Mouse (Mus musculus) urinary bladder, postnatal 36 days (tissue): Measurements from ENCODE around the gene Ube2m.
"Not testable (repeated sequence)": the region's sequence is repeated elsewhere in the genome, so short reads cannot be mapped to it uniquely, and the experiment has no call there.

Source experiments
- DNase-seq, 2 experiments: peaks; one replicate each; pipeline ENCODE4 v3.0.0; 2022; ENCODE audit warnings: low spot score in 2 of 2, mixed read lengths in 1 of 2

Ube2m gene

GRCm38 (mm10) chr7:13037901-13038555 is at the start of gene Ube2m:
Gene Ube2m, minus strand, starts transcription at chr7:13038275.
- DNase-seq = peak; percentile 97 to 99

DNA sequence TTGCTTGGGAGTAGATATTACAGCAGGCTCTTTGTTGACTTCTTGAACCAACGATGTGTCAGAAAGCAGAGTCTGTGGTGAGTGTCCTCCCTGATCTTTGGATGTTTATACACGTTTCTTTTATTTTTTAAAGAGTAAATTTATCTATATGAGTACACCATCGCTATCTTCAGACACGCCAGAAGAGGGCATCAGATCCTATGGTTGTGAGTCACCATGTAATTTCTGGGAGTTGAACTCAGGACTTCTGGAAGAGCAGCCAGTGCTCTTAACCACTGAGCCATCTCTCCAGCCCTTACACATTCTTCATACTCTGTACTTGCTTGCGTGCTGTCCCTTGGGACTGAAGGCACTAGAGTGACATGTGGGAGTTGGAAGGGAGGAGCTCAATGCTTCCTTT is 34.2 kb upstream of the Ube2m start:
- no peak for DNase-seq

DNA sequence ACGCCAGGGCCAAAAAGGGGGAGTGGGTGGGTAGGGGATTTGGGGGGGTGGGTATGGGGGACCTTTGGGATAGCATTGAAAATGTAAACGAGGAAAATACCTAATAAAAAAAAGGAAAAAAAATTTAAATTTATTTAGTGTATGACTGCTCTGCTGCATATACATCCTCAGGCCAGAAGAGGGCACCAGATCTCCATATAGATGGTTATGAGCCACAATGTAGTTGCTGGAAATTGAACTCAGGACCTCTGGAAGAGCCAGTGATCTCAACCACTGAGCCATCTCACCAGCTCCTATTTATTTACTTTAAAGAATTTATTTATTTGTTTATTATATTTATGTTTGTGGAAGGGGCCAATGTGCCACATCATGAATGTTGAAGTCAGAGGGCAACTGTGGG is 25.3 kb upstream of the Ube2m start:
- DNase-seq = not testable (repeated sequence)

GRCm38 (mm10) chr7:13059536-13059935 is 21.5 kb upstream of the Ube2m start:
- no peak for DNase-seq

- no peak for DNase-seq
Measured at GRCm38 (mm10) chr7:13056913-13057700, 19.0 kb upstream of the Ube2m start.

DNA sequence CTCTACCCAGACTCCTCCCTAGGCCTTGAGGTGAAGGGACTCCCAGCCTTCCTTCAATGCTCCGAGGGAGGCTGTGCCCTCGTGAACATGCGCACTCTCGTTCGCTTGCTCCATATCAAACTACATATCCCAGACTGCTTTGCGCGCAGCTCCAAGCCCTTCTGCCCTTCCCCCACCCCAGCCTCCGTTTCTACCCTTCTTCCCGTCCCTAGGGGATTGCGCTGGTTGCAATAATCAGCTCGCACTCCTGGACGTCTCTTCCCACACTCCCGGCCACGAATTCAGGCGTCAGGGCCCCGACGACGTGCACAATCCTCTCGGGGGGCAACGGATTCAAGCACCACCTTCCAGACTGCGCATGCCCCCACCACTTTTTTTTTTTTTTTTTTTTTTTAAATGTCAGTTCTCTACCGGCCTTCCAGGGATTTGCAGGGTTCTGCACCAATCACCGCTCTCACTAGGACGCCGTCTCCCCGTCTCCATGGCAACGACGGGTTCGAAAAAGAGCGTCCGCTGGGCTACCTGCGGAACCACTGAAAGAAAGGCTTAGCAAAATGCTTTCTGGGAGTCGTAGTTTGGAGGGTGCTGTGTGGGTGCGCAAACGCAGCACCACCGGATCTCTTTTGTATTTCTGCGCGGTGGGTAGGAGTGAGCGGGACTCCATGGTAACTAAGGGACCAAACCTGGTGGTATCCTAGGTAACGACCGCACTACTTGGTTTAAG is 16.4 kb upstream of the Ube2m start, which contains the start of gene Mzf1:
Gene Mzf1 (minus strand): TSS at position 478 of the 724 bp plus-strand sequence.
- peak; percentile 88 to 91 for DNase-seq

DNA sequence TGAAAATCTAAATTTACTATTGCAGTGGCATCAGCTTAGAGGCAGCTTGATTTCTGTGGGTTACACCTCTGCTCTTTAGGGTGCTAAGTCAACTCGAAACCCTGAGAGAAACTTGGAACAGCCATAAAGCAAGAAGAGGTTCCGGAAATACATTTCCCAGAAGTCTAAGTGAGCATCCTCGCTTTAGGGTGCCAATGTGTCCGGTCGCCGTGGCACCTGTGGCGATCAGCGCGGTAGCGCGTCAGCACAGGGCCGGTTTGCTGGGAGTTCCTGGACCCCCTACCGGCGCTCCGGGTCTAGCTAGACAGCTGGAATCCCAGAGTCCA is 15.8 kb upstream of the Ube2m start:
- no peak for DNase-seq

DNA sequence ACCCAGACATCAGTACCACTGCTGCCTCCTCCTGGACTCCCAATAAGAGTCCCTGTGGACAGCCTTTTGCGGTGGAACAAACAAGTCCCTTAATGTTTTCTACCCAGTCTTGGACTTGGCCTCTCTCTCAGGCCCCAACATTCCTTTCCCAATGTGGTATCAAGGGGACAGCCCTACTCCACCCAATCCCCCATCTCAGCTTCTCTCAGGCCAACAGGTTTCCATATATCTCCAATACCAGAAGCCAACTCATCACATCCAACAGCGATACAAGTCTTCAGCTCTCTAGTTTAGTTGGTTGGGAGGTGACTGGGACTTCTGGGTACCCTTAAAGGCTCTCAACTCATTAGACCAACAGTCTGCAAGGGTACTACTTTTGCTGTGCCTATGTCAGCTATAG is 15.4 kb upstream of the Ube2m start:
- DNase-seq = no peak

DNA sequence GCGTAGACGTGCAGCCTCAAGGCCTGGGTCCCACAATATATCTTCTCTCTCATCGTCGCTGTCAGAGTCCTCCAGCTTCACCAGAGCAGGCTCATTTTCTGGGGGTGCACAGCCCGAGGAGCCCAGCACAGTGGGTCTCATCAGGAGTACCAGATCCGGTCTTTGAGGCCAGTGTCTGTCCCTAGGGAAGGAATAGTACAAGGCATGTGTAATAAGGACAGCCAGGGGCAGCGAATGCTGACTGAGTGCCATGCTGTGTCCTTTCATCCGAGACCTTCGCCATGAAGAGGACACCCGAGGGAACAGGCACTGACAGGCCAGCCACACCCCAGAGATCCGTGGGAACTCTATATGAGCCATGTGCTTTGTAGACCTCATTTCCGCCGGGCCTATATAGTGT is 14.9 kb upstream of the Ube2m start:
- no peak for DNase-seq

DNA sequence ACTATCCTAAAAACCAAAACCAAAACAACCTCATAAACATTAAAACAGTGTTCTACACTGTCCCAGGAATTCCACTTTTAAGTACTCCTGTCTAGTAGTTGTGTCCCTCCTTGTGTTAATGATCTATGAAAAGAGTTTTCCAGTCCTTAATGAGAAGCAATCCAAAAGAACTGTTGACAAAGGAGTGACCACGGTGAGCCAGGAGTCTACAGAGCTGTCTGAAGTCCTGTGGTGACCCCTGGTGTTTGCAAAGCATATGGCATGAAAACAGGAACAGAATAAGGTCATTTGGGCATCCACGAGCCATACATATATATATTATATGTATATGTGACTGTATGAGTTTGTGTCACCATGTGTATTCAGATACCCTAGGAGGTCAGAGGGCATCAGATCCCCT is 8.0 kb upstream of the Ube2m start:
- peak; percentile 57 to 65 for DNase-seq

GRCm38 (mm10) chr7:13044254-13044625 is 6.2 kb upstream of the Ube2m start:
- no peak for DNase-seq

- no peak for DNase-seq
Measured at GRCm38 (mm10) chr7:13043445-13044253, 5.6 kb upstream of the Ube2m start.

DNA sequence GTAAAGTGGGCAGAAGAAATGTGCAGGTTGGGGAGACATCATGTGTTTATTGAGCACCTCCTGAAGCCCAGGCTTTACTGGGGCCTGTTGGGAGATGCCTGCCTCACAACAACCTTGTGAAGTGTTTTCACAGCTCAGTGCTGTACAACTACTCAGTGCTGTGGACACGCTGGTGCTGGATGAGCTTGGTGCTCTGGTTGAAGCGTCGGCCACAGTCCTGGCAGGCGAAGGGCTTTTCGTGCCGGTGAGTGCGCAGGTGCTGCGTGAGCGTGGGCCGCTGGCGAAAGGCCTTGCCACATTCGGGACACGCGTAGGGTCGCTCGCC is 5.0 kb upstream of the Ube2m start:
- DNase-seq = no peak

DNA sequence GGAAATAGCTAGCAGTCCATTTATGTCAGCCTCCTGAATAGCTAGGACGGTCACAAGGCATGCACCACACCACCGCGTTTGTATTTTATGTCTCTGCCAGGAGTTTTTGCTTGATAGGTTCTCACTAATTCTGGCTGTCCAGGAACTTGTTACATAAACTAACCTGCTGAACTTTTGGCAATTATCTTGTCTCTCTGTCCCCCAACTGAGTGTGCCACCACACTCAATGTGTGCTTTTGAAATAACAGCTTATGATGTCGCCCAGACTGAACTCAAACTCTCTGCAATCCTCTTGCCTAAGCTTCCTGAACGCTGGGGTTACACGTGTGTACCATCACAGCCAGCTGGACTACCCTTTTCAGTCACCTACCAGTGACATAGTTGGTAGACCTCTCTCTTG is 4.4 kb upstream of the Ube2m start:
- no peak for DNase-seq

GRCm38 (mm10) chr7:13041256-13041655 is 3.2 kb upstream of the Ube2m start:
- no peak for DNase-seq

GRCm38 (mm10) chr7:13039181-13039580 is 1.1 kb upstream of the Ube2m start:
- no peak for DNase-seq

DNA sequence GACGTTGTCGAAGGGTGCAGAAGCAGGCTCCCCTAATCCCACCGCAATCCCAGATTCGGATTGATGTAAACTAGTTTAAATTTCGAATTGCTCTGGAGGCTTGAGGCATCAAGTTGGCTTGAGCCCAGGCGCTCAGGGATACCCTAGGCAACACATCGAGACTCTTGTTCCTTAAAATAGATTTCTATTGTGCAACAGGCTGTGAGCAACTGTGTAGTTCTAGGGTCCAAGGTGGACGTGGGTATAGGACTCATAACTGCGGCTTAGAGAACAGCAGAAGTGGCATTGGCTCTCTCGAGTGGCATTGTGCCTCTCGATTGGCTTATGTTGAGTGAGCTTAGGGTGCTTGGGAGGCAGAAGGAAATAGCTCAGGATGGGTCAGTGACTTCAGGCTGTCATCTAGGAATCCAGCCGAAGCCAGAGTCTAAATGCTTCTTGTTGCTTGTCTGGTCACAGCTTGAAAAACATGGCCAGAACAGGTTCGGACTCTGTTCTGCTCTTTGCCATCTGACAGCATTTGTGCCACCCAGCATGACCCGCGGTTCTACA is 620 bp upstream of the Ube2m start:
- no peak for DNase-seq

DNA sequence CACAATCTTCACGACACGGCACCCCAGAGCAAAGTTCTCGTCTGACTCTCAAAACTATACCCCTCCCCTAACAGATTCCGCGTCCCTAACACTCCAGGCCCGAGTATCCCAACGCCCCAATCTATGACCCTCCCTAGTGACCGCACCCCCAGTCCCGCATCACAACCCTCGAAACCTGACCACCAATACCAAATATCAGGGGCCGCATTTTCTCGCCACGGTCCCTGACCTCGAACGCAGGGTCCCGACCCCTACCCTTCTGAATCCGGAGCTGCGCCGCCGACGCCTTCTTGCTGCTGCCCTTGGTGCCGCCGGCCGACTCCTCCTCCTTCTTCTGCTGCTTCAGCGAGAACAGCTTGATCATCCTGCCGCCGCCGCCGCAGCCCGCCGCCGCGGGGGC is 709 bp downstream of the Ube2m start:
- DNase-seq = peak in 1 of 2 experiments; percentile 30

DNA sequence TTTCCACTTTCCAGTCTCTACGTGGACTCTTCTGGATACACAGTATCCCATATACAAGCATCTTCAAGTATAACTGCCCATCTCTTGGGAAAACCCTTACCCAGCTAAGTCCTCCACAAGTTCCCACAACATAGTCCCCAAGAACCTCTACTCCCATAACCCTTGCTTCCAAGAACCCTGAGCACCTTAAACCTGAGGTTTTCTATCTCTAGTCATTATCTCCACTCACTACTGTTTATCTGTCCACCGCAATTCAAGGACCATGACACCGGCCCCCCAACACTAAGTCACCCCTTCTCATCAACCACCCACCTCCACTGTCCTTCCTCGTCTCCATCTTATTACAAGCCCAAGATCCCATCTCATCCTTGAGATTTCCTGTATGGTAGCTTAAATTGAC is 1.3 kb downstream of the Ube2m start:
- no peak for DNase-seq

- no peak for DNase-seq
Measured at GRCm38 (mm10) chr7:13035211-13035855, 2.7 kb downstream of the Ube2m start.
